Mouse (Mus musculus) layer of hippocampus, postnatal 25 days (tissue): ENCODE results near the gene Scd3. TPM values are rescaled to one million over a fixed set of nuclear protein-coding genes. Genes with fewer than 3 reads are reported as not detected.

Source experiments
- DNase-seq, 2 experiments: peaks; one replicate each; pipeline ENCODE4 v3.0.0; 2022; ENCODE audit warnings: mixed read lengths in 2 of 2, low spot score in 1 of 2; ENCODE audit errors: extremely low spot score in 1 of 2
- total RNA-seq, 2 experiments: library from RNA; stranded (reverse); gene quantifications; 2 replicates each; pipeline ENCODE4 v1.2.3; 2021

Scd3 gene
- total RNA-seq, 2 experiments from 2014 or later = 1.1 to 1.6 TPM

DNA sequence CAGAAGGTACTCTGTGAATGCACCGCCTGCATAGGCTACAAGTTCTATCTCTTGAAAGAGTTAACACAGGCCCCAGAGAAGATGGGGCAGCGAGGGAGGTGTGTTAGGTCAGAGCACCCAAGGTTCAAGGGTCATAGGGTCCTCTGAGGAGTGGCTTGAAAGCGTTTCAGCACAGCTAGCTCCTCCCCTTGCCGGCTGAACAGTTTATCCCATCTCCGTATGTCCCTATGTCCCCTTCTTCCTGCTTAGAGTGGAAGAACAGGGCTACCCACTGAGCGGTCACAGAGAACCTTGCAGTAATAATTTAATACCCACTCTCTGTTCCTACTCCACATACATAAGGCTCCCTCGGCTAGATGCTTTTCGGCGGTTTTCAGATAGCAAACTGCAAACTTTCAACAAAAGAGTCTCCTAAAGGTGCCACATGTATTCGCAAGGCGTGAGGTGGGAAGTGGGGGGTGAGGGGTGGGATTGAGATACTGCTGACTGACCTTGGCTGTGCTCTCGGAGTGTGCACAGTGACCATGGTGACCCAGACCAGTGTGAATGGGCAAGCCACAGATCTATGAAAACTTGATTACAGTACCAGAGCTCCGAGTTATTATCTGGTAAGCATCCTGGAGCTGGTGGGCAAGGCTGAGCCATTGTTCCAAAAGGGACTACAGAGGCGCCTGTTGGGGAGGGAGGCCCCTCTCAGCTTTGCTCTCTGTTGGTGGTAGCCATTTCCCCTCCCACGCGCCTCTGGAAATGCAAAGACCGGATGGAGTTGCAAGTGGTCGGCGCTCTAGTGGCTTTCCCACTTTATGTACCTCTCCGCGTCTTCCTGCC lies 90.1 kb downstream of the Scd3 start, which contains the start of gene Scd2:
Gene Scd2, plus strand, starts transcription at position 734 of the 828 bp plus-strand sequence.
- no peak for DNase-seq

Other genes with a start within 250 kb of the Scd3 start
- under 1 TPM in 1 of 2 experiments, not detected in 1; 0.15 TPM for gene Cpn1, start 216.7 kb upstream of the Scd3 start, total RNA-seq
- gene Cyp2c23, start 174.1 kb upstream of the Scd3 start, total RNA-seq = not detected
- gene Erlin1, start 133.5 kb upstream of the Scd3 start, total RNA-seq = 10 to 100 TPM; 17.6 to 19.7 TPM
- 10 to 100 TPM; 32.2 to 49.4 TPM for gene Chuk, start 95.8 kb upstream of the Scd3 start, total RNA-seq
- 10 to 100 TPM; 16.6 to 18.9 TPM for gene Cwf19l1, start 67.4 kb upstream of the Scd3 start, total RNA-seq
- 10 to 100 TPM; 60.2 to 62.3 TPM for gene Bloc1s2, start 56.8 kb upstream of the Scd3 start, total RNA-seq
- under 1 TPM; 0.09 to 0.25 TPM for gene Pkd2l1, start 10.8 kb upstream of the Scd3 start, total RNA-seq
- 100 to 1,000 TPM; 642 to 712 TPM for gene Scd2, start 90.4 kb downstream of the Scd3 start, total RNA-seq
- 1 to 10 TPM; 2.8 to 2.9 TPM for gene Scd4, start 129.8 kb downstream of the Scd3 start, total RNA-seq
- gene Scd1, start 204.6 kb downstream of the Scd3 start, total RNA-seq = 100 to 1,000 TPM; 139 to 156 TPM